Mouse (Mus musculus) midbrain, embryonic 14.5 days (tissue): Measurements from ENCODE around the gene Car6. TPM values are rescaled to one million over a fixed set of nuclear protein-coding genes. Genes with fewer than 3 reads are reported as not detected.

Experiments used
- ATAC-seq: fragments of 200-750 bp; cut with Nextera tagmentation; 2 replicates; pipeline ENCODE4 v1.8.0; 2017; ENCODE audit warnings: moderate number of reproducible peaks, moderate library complexity; ENCODE audit not compliant: low FRiP score, low TSS enrichment
- DNase-seq: peaks from one replicate; pipeline ENCODE4 v3.0.0-alpha.2; 2015
- H3K27ac ChIP-seq: fragments of 300-500 bp; sonication (generic); replicated peaks from 2 replicates; pipeline ENCODE4 v1.5.1; 2014; ENCODE audit warnings: mild to moderate bottlenecking, low read depth, low read length, moderate library complexity
- H3K27me3 ChIP-seq: fragments of 300-500 bp; sonication (generic); 2 replicates; pipeline ENCODE4 v1.6.1; 2014; ENCODE audit warnings: low read length, control low read depth, mixed read lengths; ENCODE audit not compliant: control insufficient read depth, insufficient read depth
- H3K36me3 ChIP-seq: fragments of 300-500 bp; sonication (generic); 2 replicates; pipeline ENCODE4 v1.6.1; 2014; ENCODE audit warnings: low read length, control low read depth; ENCODE audit not compliant: control insufficient read depth, insufficient read depth
- H3K4me1 ChIP-seq: fragments of 300-500 bp; sonication (generic); 2 replicates; pipeline ENCODE4 v1.6.1; 2014; ENCODE audit warnings: mild to moderate bottlenecking, antibody characterized with exemption, low read length, control low read depth; ENCODE audit not compliant: control insufficient read depth, insufficient read depth
- H3K4me2 ChIP-seq: fragments of 300-500 bp; sonication (generic); 2 replicates; pipeline ENCODE4 v1.6.1; 2014; ENCODE audit warnings: mild to moderate bottlenecking, low read length, moderate library complexity
- H3K4me3 ChIP-seq: fragments of 300-500 bp; sonication (generic); replicated peaks from 2 replicates; pipeline ENCODE4 v1.5.1; 2014; ENCODE audit warnings: low read depth, low read length
- H3K9ac ChIP-seq: fragments of 300-500 bp; sonication (generic); replicated peaks from 2 replicates; pipeline ENCODE4 v1.6.1; 2014; ENCODE audit warnings: mild to moderate bottlenecking, low read length, moderate library complexity
- H3K9me3 ChIP-seq: fragments of 300-500 bp; sonication (generic); 2 replicates; pipeline ENCODE4 v1.6.1; 2016; ENCODE audit warnings: low read length, control low read depth, mixed read lengths; ENCODE audit not compliant: control insufficient read depth
- WGBS: fragments of 180-500 bp; shearing (Covaris S2); extraction: QIAGEN DNeasy Blood & Tissue Kit; methylation state at CpG from one replicate; pipeline ENCODE4 v1.1.7; 2014; 5-methylcytosine and 5-hydroxymethylcytosine counted together
- polyA plus RNA-seq: library from polyadenylated mRNA; unstranded; fragments of >200 nt; fragmentation: Nextera tagmentation; extraction: Ambion mirVana; gene quantifications from 2 replicates; pipeline ENCODE4 v1.2.1, GENCODE M21; 2014

Gene Car6
- polyA plus RNA-seq, 1 experiment from 2014 or later = 0.32 TPM

DNA sequence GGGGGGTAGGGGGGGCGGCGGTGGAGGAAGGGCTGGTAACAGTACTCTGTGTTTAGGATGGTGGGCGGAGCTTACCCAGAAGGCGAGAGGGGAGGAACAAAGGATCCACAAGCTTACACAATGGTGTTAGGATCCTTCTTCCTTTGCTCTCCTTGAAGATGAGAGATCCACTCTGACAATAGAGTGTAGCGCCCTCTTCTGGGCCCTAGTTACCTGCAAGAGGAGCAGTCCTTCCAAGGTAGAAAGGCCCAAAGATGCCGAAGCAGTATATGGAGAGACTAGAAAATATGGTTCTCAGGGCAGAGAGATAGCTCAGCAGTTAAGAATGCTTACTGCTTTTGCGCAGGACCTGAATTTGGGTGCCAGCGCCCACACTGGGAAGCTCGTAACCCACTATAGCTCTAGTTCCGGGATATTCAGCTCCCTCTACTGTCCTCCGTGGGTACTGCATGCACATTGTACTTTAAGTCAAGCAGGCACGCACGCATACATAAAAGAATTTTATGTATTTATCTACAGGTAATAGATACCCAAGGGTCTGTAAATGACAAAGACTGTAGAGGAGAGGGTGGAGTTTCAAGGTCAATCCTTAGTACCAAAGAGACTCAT, 38.5 kb downstream of the Car6 start:
- no peak for DNase-seq
- Histone ChIP-seq H3K9me3 (no peaks in the 10 kb centered on the region), H3K4me2 (no peak overlapping the region), H3K4me1 (no peaks in the 10 kb centered on the region), H3K36me3 (no peaks in the 10 kb centered on the region), H3K27me3 (no peaks in the 10 kb centered on the region), H3K4me3 (no peak overlapping the region), H3K27ac (no peak overlapping the region), H3K9ac (no peak overlapping the region)
- WGBS = 73% methylated on average over 13 of the region's 13 CpGs
- ATAC-seq = no peak

- Histone ChIP-seq H3K9me3 (no peaks in the 10 kb centered on the region), H3K27ac (no peak overlapping the region), H3K27me3 (no peaks in the 10 kb centered on the region), H3K9ac (no peak overlapping the region), H3K4me1 (no peaks in the 10 kb centered on the region), H3K36me3 (no peaks in the 10 kb centered on the region), H3K4me3 (no peak overlapping the region), H3K4me2 (no peak overlapping the region)
- no peak for ATAC-seq
- 89% methylated on average over 2 of the region's 2 CpGs for WGBS
- no peak for DNase-seq
Measured at GRCm38 (mm10) chr4:150159458-150159857, 41.7 kb downstream of the Car6 start.

DNA sequence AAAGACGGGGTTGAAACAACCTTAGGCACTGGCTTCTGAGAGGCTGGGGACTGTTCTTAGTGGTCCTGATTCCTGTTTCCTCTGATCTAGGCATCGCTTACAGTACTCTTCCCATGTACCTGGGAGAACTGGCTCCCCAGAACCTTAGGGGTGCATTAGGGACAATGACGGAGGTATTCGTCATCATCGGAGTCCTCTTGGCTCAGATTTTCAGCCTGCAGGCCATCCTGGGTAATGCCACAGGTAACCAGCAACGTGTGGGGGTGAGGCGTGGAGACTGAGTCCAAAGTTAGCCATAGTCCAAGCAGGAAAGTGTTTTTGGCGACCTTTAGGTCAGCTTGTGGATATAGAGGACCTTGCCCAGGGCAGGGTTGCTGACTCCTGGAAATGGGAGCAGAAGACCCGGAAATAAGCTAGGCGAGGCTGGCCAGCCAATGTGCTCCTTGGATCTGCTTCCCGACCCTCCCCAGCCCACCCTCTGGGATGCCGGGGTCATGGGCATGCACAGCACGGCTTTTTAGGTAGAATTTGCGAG, 43.7 kb downstream of the Car6 start:
- no peak for ATAC-seq
- no peak overlapping the region for H3K4me2 ChIP-seq
- H3K9ac ChIP-seq = no peak overlapping the region
- DNase-seq = no peak
- no peaks in the 10 kb centered on the region for H3K9me3 ChIP-seq
- no peaks in the 10 kb centered on the region for H3K36me3 ChIP-seq
- WGBS = 71% methylated on average over 14 of the region's 14 CpGs
- no peak overlapping the region for H3K27ac ChIP-seq
- no peaks in the 10 kb centered on the region for H3K27me3 ChIP-seq
- H3K4me3 ChIP-seq = no peak overlapping the region
- H3K4me1 ChIP-seq = no peaks in the 10 kb centered on the region

DNA sequence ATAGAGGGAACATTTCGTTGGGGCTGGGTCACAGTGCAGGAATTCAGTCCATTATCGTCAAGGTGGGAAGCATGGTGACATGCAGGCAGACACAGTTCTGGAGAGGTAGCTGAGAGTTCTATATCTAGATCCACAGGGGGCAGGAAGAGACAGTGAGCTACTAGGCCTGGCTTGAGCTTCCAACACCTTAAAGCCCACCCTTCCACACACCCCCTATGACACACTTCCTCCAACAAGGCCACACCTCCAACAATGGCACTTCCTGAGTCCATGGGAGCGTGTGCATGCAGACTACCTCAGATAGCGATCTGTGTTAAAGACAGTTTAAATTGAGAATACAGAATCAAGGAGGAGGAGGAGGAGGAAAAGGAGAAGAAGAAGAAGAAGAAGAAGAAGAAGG, 45.4 kb downstream of the Car6 start:
- no peak for DNase-seq
- 93% methylated on average over 4 of the region's 4 CpGs for WGBS
- H3K9me3 ChIP-seq = no peaks in the 10 kb centered on the region

GRCm38 (mm10) chr4:150155301-150155700, 45.8 kb downstream of the Car6 start:
- no peaks in the 10 kb centered on the region for H3K9me3 ChIP-seq
- H3K9ac ChIP-seq = no peak overlapping the region
- H3K27ac ChIP-seq = no peak overlapping the region
- H3K4me3 ChIP-seq = no peak overlapping the region
- no peak overlapping the region for H3K4me2 ChIP-seq
- no peaks in the 10 kb centered on the region for H3K27me3 ChIP-seq
- WGBS = 89% methylated on average over 4 of the region's 4 CpGs
- no peak for ATAC-seq
- DNase-seq = no peak
- no peaks in the 10 kb centered on the region for H3K4me1 ChIP-seq
- no peaks in the 10 kb centered on the region for H3K36me3 ChIP-seq

More for the DNA sequence above, 45.4 kb downstream of the Car6 start:
- no peak overlapping the region for H3K27ac ChIP-seq
- no peak overlapping the region for H3K4me2 ChIP-seq
- no peaks in the 10 kb centered on the region for H3K4me1 ChIP-seq
- no peaks in the 10 kb centered on the region for H3K36me3 ChIP-seq
- no peaks in the 10 kb centered on the region for H3K27me3 ChIP-seq
- no peak overlapping the region for H3K9ac ChIP-seq
- H3K4me3 ChIP-seq = no peak overlapping the region
- ATAC-seq = no peak

GRCm38 (mm10) chr4:150152483-150152882, 48.6 kb downstream of the Car6 start:
- Histone ChIP-seq H3K36me3 (no peaks in the 10 kb centered on the region), H3K9me3 (no peaks in the 10 kb centered on the region), H3K27ac (no peak overlapping the region), H3K4me3 (no peak overlapping the region), H3K4me1 (no peaks in the 10 kb centered on the region), H3K9ac (no peak overlapping the region), H3K4me2 (no peak overlapping the region), H3K27me3 (no peaks in the 10 kb centered on the region)
- no peak for ATAC-seq
- DNase-seq = no peak
- 87% methylated on average over 8 of the region's 8 CpGs for WGBS

DNA sequence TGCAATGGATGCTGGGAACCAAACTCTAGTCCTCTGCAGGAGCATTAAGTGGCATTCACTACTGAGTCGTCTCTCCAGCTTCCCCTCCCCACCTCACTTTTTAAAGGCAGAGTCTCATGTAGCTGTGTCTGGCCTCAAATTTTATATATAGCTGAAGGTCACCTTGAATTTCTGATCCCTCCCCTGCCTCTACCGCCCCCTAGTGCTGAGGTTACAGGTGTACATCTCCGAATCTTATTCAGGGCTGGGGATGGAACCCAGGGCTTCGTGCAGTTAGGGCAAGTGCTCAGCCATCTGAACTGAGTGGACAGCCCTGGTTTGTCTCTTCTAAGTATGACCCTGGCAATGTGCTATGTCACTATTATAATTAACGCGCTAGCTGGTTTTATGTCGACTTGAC, 50.1 kb downstream of the Car6 start:
- 82% methylated on average over 7 of the region's 7 CpGs for WGBS
- Histone ChIP-seq H3K9ac (no peak overlapping the region), H3K36me3 (no peaks in the 10 kb centered on the region), H3K27me3 (no peaks in the 10 kb centered on the region), H3K4me3 (no peak overlapping the region), H3K4me1 (no peaks in the 10 kb centered on the region), H3K4me2 (no peak overlapping the region), H3K9me3 (no peaks in the 10 kb centered on the region), H3K27ac (no peak overlapping the region)
- DNase-seq (no peak), ATAC-seq (no peak)

GRCm38 (mm10) chr4:150146286-150146685, 54.8 kb downstream of the Car6 start:
- Histone ChIP-seq H3K27ac (no peak overlapping the region), H3K4me3 (no peak overlapping the region), H3K36me3 (no peaks in the 10 kb centered on the region), H3K9ac (no peak overlapping the region), H3K4me1 (no peaks in the 10 kb centered on the region), H3K4me2 (no peak overlapping the region), H3K27me3 (no peaks in the 10 kb centered on the region), H3K9me3 (no peaks in the 10 kb centered on the region)
- ATAC-seq (no peak), DNase-seq (no peak)
- 93% methylated on average over 4 of the region's 4 CpGs for WGBS

DNA sequence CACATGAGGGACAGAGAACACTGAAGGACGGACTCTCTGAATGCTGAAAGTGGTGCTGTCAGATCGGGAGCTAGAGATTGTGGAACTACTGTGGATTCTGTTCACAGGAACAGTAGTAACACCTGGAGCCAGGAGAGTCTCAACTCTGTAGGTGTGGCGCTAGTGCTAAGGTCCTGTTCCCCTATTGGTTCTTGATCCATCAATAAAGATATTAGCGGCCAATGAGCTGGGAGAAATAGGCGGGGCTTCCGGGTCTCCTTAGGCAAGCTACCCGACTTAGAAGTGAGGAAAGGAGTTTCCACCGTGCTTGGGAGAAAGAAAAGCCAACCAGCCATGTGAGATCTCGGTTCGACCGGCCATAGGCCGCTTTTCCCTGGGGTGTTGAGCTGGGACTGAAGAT, 56.9 kb downstream of the Car6 start:
- no peak for DNase-seq
- Histone ChIP-seq H3K4me1 (no peaks in the 10 kb centered on the region), H3K4me2 (no peak overlapping the region), H3K27ac (no peak overlapping the region), H3K9ac (no peak overlapping the region), H3K27me3 (no peaks in the 10 kb centered on the region), H3K4me3 (no peak overlapping the region), H3K9me3 (no peaks in the 10 kb centered on the region), H3K36me3 (no peaks in the 10 kb centered on the region)
- WGBS = 22% methylated on average over 12 of the region's 12 CpGs
- ATAC-seq = no peak
